Mouse (Mus musculus) spleen, postnatal 36 days (tissue): ENCODE measurements around the gene Cyp2j7.
"Not testable (repeated sequence)": the region's sequence is repeated elsewhere in the genome, so short reads cannot be mapped to it uniquely, and the experiment has no call there.

ENCODE experiments used
- DNase-seq, 2 experiments: peaks; one replicate each; pipeline ENCODE4 v3.0.0; 2022; ENCODE audit warnings: low spot score in 2 of 2, mixed read lengths in 1 of 2

Gene Cyp2j7

GRCm38 (mm10) chr4:96236559-96236958 lies at the start of gene Cyp2j7:
Gene Cyp2j7 (minus strand): TSS chr4:96236659.
- DNase-seq: no peak

GRCm38 (mm10) chr4:96276896-96277295 lies 40.4 kb upstream of the Cyp2j7 start:
- not testable (repeated sequence) for DNase-seq

- no peak for DNase-seq
These were observed 37.4 kb upstream of the Cyp2j7 start for GRCm38 (mm10) chr4:96273907-96274306.

- no peak for DNase-seq
These were observed 39.8 kb downstream of the Cyp2j7 start for GRCm38 (mm10) chr4:96196701-96197100.

- not testable (repeated sequence) for DNase-seq
These were observed 47.1 kb downstream of the Cyp2j7 start for GRCm38 (mm10) chr4:96189321-96189720.

GRCm38 (mm10) chr4:96188671-96189070 lies 47.8 kb downstream of the Cyp2j7 start:
- DNase-seq: not testable (repeated sequence)

- not testable (repeated sequence) for DNase-seq
These were observed 48.3 kb downstream of the Cyp2j7 start for GRCm38 (mm10) chr4:96188146-96188545.

GRCm38 (mm10) chr4:96184716-96185115 lies 51.7 kb downstream of the Cyp2j7 start:
- not testable (repeated sequence) for DNase-seq

- no peak for DNase-seq
These were observed 73.6 kb downstream of the Cyp2j7 start for GRCm38 (mm10) chr4:96162839-96163238.

- DNase-seq: no peak
These were observed 74.9 kb downstream of the Cyp2j7 start for GRCm38 (mm10) chr4:96161575-96161974.
